ENCODE assay signal across 24 mouse cellular contexts in genomic region chr13:69414813-69415212, GRCm38 (mm10).
DNase-seq lines count a peak whose midpoint lies in the region; ATAC-seq and TF ChIP-seq lines count a peak whose summit lies in the region.
"Had no signal": no experiment of that assay in that cellular context is flagged by ENCODE, and none has a peak within 500 bp of the region (broad histone marks: within the 10 kb centered on the region; RNA-seq: fewer than 3 reads in every experiment).

No protein-coding gene starts in this region.

- H3K36me3 ChIP-seq in kidney, postnatal 0 days (ENCODE audit: insufficient read depth, low read length), result no peaks in the 10 kb centered on the region
- H3K36me3 ChIP-seq in lung, postnatal 0 days (ENCODE audit: insufficient read depth, low read length), result no peaks in the 10 kb centered on the region
- H3K36me3 ChIP-seq: embryonic facial prominence, embryonic 12.5 days; forebrain, embryonic 15.5 days; G1E; heart, embryonic 15.5 days; hindbrain, embryonic 13.5 days had no signal

- no peaks in the 10 kb centered on the region for H3K27me3 ChIP-seq in kidney, postnatal 0 days (ENCODE audit: insufficient read depth, low read length)
- no peaks in the 10 kb centered on the region for H3K27me3 ChIP-seq in lung, postnatal 0 days (replicated peaks; ENCODE audit: insufficient read depth, low read length)
- H3K27me3 ChIP-seq: embryonic facial prominence, embryonic 12.5 days; forebrain, embryonic 15.5 days; heart, embryonic 15.5 days; hindbrain, embryonic 13.5 days had no signal

- ATAC-seq in frontal cortex, adult (ENCODE audit: low TSS enrichment), result peak; percentile 74
- ATAC-seq in kidney, postnatal 0 days (replicated peaks; ENCODE audit: low FRiP score, low read depth), result no peak
- ATAC-seq in lung, postnatal 0 days, result peak; percentile 53
- ATAC-seq: CD4-positive, CD25-positive, alpha-beta regulatory T cell, adult 4 months; forebrain, embryonic 15.5 days; hindbrain, postnatal 0 days had no signal

- no peaks in the 10 kb centered on the region for H3K9me3 ChIP-seq in kidney, postnatal 0 days (replicated peaks; ENCODE audit: low read length)
- H3K9me3 ChIP-seq in lung, postnatal 0 days (ENCODE audit: low read length), result no peaks in the 10 kb centered on the region
- H3K9me3 ChIP-seq: forebrain, embryonic 15.5 days; heart, embryonic 15.5 days had no signal

- TF ChIP-seq EP300 in lung, postnatal 0 days (IDR thresholded peaks at IDR 0.05), result peak; percentile 73

- WGBS in kidney, postnatal 0 days, result 28% methylated on average over 7 of the region's 7 CpGs
- WGBS in lung, postnatal 0 days, result 61% methylated on average over 7 of the region's 7 CpGs

- no peak for DNase-seq in frontal cortex, postnatal 36 days (ENCODE audit: low spot score in 2 of 2)
- peak; percentile 65 for DNase-seq in kidney, postnatal 0 days (ENCODE audit: low spot score)
- no peak for DNase-seq in kidney, postnatal 36 days
- DNase-seq in lung, postnatal 0 days (ENCODE audit: low spot score), result peak; percentile 58
- DNase-seq in lung, postnatal 14 days, result no peak
- DNase-seq in cerebellum, adult 11-12 months, result no peak
- DNase-seq: adrenal gland, adult 8-10 months; adrenal gland, postnatal 36 days; B cell, adult 2 months; cerebellum, adult 11 months; cerebellum, adult 9-10 months; cerebellum, postnatal 25 days; gastrocnemius, postnatal 36 days; heart, adult 2 months; heart, postnatal 14 days had no signal

- no peak for TF ChIP-seq CTCF in kidney, postnatal 0 days (IDR thresholded peaks at IDR 0.05; ENCODE audit: low read depth)
- TF ChIP-seq CTCF in lung, postnatal 0 days (IDR thresholded peaks at IDR 0.05), result no peak

- H3K4me2 ChIP-seq in kidney, postnatal 0 days (ENCODE audit: low read length), result no peak overlapping the region
- H3K4me2 ChIP-seq in lung, postnatal 0 days (replicated peaks; ENCODE audit: low read depth, low read length), result no peak overlapping the region
- H3K4me2 ChIP-seq: embryonic facial prominence, embryonic 12.5 days; forebrain, embryonic 15.5 days; heart, embryonic 11.5 days; heart, embryonic 15.5 days; hindbrain, embryonic 13.5 days had no signal

- H3K27ac ChIP-seq in kidney, postnatal 0 days, result no peak overlapping the region
- H3K27ac ChIP-seq in lung, postnatal 0 days (ENCODE audit: low read length), result no peak overlapping the region
- H3K27ac ChIP-seq: embryonic facial prominence, embryonic 12.5 days; forebrain, embryonic 15.5 days; heart, adult 2 months; heart, embryonic 15.5 days; hindbrain, embryonic 13.5 days; hindbrain, postnatal 0 days had no signal

- no peak overlapping the region for H3K9ac ChIP-seq in kidney, postnatal 0 days (ENCODE audit: low read depth, low read length)
- no peak overlapping the region for H3K9ac ChIP-seq in lung, postnatal 0 days (replicated peaks; ENCODE audit: low read depth)
- H3K9ac ChIP-seq: embryonic facial prominence, embryonic 12.5 days; forebrain, embryonic 15.5 days; heart, embryonic 15.5 days; hindbrain, embryonic 13.5 days had no signal

- H3K4me3 ChIP-seq in kidney, postnatal 0 days (replicated peaks; ENCODE audit: low read depth, low read length), result no peak overlapping the region
- H3K4me3 ChIP-seq in lung, postnatal 0 days (ENCODE audit: low read depth, low read length), result no peak overlapping the region
- H3K4me3 ChIP-seq: embryonic facial prominence, embryonic 12.5 days; forebrain, embryonic 15.5 days; heart, adult 2 months; heart, embryonic 15.5 days; hindbrain, embryonic 13.5 days had no signal

- no peaks in the 10 kb centered on the region; the same call in 1 of the 2 replicates for H3K4me1 ChIP-seq in kidney, postnatal 0 days (replicated peaks; ENCODE audit: insufficient read depth, low read length)
- no peaks in the 10 kb centered on the region for H3K4me1 ChIP-seq in lung, postnatal 0 days (ENCODE audit: insufficient read depth, low read depth, low read length)
- H3K4me1 ChIP-seq: embryonic facial prominence, embryonic 12.5 days; forebrain, embryonic 15.5 days; heart, embryonic 15.5 days; hindbrain, embryonic 13.5 days had no signal

Comparison
In these comparisons a context has a peak if more than half of its experiments do, and no peak if none do; other contexts are left out.
1. DNase-seq: peak in kidney, postnatal 0 days (single experiment) and lung, postnatal 0 days (single experiment); none in frontal cortex, postnatal 36 days (0 of 2), kidney, postnatal 36 days (0 of 2), lung, postnatal 14 days (single experiment) and cerebellum, adult 11-12 months (single experiment).